Mouse (Mus musculus): Measurements from ENCODE around the gene Zg16. TPM values are rescaled to one million over a fixed set of nuclear protein-coding genes. Genes with fewer than 3 reads are reported as not detected.

The Zg16 gene
- polyA plus RNA-seq, 1 experiment from 2014 or later, result not detected

GRCm38 (mm10) chr7:127082995-127083394 lies 4.1 kb downstream of the Zg16 start:
- Histone ChIP-seq H3K9me3 (replicated peaks; ENCODE audit: control insufficient read depth, low read length, poor library complexity, severe bottlenecking) (no peaks in the 10 kb centered on the region), H3K4me1 (ENCODE audit: control insufficient read depth, insufficient read depth, low read length) (no peaks in the 10 kb centered on the region), H3K9ac (ENCODE audit: low read depth, low read length) (no peak overlapping the region), H3K4me2 (ENCODE audit: low read length) (no peak overlapping the region), H3K27ac (ENCODE audit: low read length) (no peak overlapping the region), H3K4me3 (ENCODE audit: low read depth, low read length) (no peak overlapping the region), H3K27me3 (ENCODE audit: control insufficient read depth, insufficient read depth, low read depth, low read length) (no peaks in the 10 kb centered on the region), H3K36me3 (ENCODE audit: control insufficient read depth, insufficient read depth, low read length) (no peaks in the 10 kb centered on the region)
- 68% methylated on average over 2 of the region's 2 CpGs for WGBS
- ATAC-seq, result no peak

- Histone ChIP-seq H3K27me3 (ENCODE audit: control insufficient read depth, insufficient read depth, low read depth, low read length) (no peaks in the 10 kb centered on the region), H3K36me3 (ENCODE audit: control insufficient read depth, insufficient read depth, low read length) (no peaks in the 10 kb centered on the region), H3K4me1 (ENCODE audit: control insufficient read depth, insufficient read depth, low read length) (no peaks in the 10 kb centered on the region), H3K9me3 (replicated peaks; ENCODE audit: control insufficient read depth, low read length, poor library complexity, severe bottlenecking) (no peaks in the 10 kb centered on the region), H3K4me3 (ENCODE audit: low read depth, low read length) (no peak overlapping the region), H3K4me2 (ENCODE audit: low read length) (no peak overlapping the region), H3K9ac (ENCODE audit: low read depth, low read length) (no peak overlapping the region), H3K27ac (ENCODE audit: low read length) (no peak overlapping the region)
- 84% methylated on average over 8 of the region's 8 CpGs for WGBS
- no peak for ATAC-seq
These were observed 4.9 kb downstream of the Zg16 start for GRCm38 (mm10) chr7:127082271-127082670.

- no peak overlapping the region for H3K9ac ChIP-seq (ENCODE audit: low read depth, low read length)
- WGBS, result 83% methylated on average over 3 of the region's 3 CpGs
- no peak overlapping the region for H3K4me3 ChIP-seq (ENCODE audit: low read depth, low read length)
- no peak overlapping the region for H3K27ac ChIP-seq (ENCODE audit: low read length)
- H3K4me1 ChIP-seq (ENCODE audit: control insufficient read depth, insufficient read depth, low read length), result no peaks in the 10 kb centered on the region
- H3K27me3 ChIP-seq (ENCODE audit: control insufficient read depth, insufficient read depth, low read depth, low read length), result no peaks in the 10 kb centered on the region
- H3K9me3 ChIP-seq (replicated peaks; ENCODE audit: control insufficient read depth, low read length, poor library complexity, severe bottlenecking), result 0 out of 2 replicates have a peak, but pooled peaks cover 2% of the 10 kb centered on the region
- H3K4me2 ChIP-seq (ENCODE audit: low read length), result no peak overlapping the region
- no peak for ATAC-seq
- H3K36me3 ChIP-seq (ENCODE audit: control insufficient read depth, insufficient read depth, low read length), result no peaks in the 10 kb centered on the region
These were observed 7.1 kb downstream of the Zg16 start for GRCm38 (mm10) chr7:127080045-127080444.

GRCm38 (mm10) chr7:127077692-127078091 lies 9.4 kb downstream of the Zg16 start:
- 86% methylated on average over 3 of the region's 3 CpGs for WGBS
- Histone ChIP-seq H3K4me3 (ENCODE audit: low read depth, low read length) (no peak overlapping the region), H3K9ac (ENCODE audit: low read depth, low read length) (no peak overlapping the region)

GRCm38 (mm10) chr7:127076188-127076587 lies 10.9 kb downstream of the Zg16 start:
- Histone ChIP-seq H3K27ac (ENCODE audit: low read length) (no peak overlapping the region), H3K4me3 (ENCODE audit: low read depth, low read length) (no peak overlapping the region), H3K36me3 (ENCODE audit: control insufficient read depth, insufficient read depth, low read length) (no peaks in the 10 kb centered on the region), H3K27me3 (ENCODE audit: control insufficient read depth, insufficient read depth, low read depth, low read length) (no peaks in the 10 kb centered on the region), H3K4me2 (ENCODE audit: low read length) (no peak overlapping the region), H3K4me1 (ENCODE audit: control insufficient read depth, insufficient read depth, low read length) (no peaks in the 10 kb centered on the region), H3K9ac (ENCODE audit: low read depth, low read length) (no peak overlapping the region), H3K9me3 (replicated peaks; ENCODE audit: control insufficient read depth, low read length, poor library complexity, severe bottlenecking) (0 out of 2 replicates have a peak, but pooled peaks cover 2% of the 10 kb centered on the region)
- WGBS, result 94% methylated on average over 5 of the region's 5 CpGs
- ATAC-seq, result no peak

More at GRCm38 (mm10) chr7:127077692-127078091, 9.4 kb downstream of the Zg16 start:
- no peak for ATAC-seq
- H3K36me3 ChIP-seq (ENCODE audit: control insufficient read depth, insufficient read depth, low read length), result no peaks in the 10 kb centered on the region
- H3K4me2 ChIP-seq (ENCODE audit: low read length), result no peak overlapping the region
- no peaks in the 10 kb centered on the region for H3K4me1 ChIP-seq (ENCODE audit: control insufficient read depth, insufficient read depth, low read length)
- H3K9me3 ChIP-seq (replicated peaks; ENCODE audit: control insufficient read depth, low read length, poor library complexity, severe bottlenecking), result 0 out of 2 replicates have a peak, but pooled peaks cover 2% of the 10 kb centered on the region
- H3K27ac ChIP-seq (ENCODE audit: low read length), result no peak overlapping the region
- no peaks in the 10 kb centered on the region for H3K27me3 ChIP-seq (ENCODE audit: control insufficient read depth, insufficient read depth, low read depth, low read length)

- 86% methylated on average over 4 of the region's 4 CpGs for WGBS
- H3K27me3 ChIP-seq (ENCODE audit: control insufficient read depth, insufficient read depth, low read depth, low read length), result no peaks in the 10 kb centered on the region
- H3K4me1 ChIP-seq (ENCODE audit: control insufficient read depth, insufficient read depth, low read length), result no peaks in the 10 kb centered on the region
- no peak overlapping the region for H3K4me3 ChIP-seq (ENCODE audit: low read depth, low read length)
- H3K4me2 ChIP-seq (ENCODE audit: low read length), result no peak overlapping the region
- H3K36me3 ChIP-seq (ENCODE audit: control insufficient read depth, insufficient read depth, low read length), result no peaks in the 10 kb centered on the region
- H3K9me3 ChIP-seq (replicated peaks; ENCODE audit: control insufficient read depth, low read length, poor library complexity, severe bottlenecking), result 0 out of 2 replicates have a peak, but pooled peaks cover 2% of the 10 kb centered on the region
- no peak overlapping the region for H3K27ac ChIP-seq (ENCODE audit: low read length)
- no peak overlapping the region for H3K9ac ChIP-seq (ENCODE audit: low read depth, low read length)
- no peak for ATAC-seq
These were observed 13.9 kb downstream of the Zg16 start for GRCm38 (mm10) chr7:127073221-127073620.

- WGBS, result 72% methylated on average over 4 of the region's 4 CpGs
- Histone ChIP-seq H3K4me3 (ENCODE audit: low read depth, low read length) (no peak overlapping the region), H3K27me3 (ENCODE audit: control insufficient read depth, insufficient read depth, low read depth, low read length) (no peaks in the 10 kb centered on the region), H3K4me2 (ENCODE audit: low read length) (no peak overlapping the region), H3K36me3 (ENCODE audit: control insufficient read depth, insufficient read depth, low read length) (no peaks in the 10 kb centered on the region), H3K27ac (ENCODE audit: low read length) (no peak overlapping the region), H3K9ac (ENCODE audit: low read depth, low read length) (no peak overlapping the region), H3K9me3 (replicated peaks; ENCODE audit: control insufficient read depth, low read length, poor library complexity, severe bottlenecking) (0 out of 2 replicates have a peak, but pooled peaks cover 2% of the 10 kb centered on the region), H3K4me1 (ENCODE audit: control insufficient read depth, insufficient read depth, low read length) (no peaks in the 10 kb centered on the region)
- ATAC-seq, result no peak
These were observed 16.2 kb downstream of the Zg16 start for GRCm38 (mm10) chr7:127070871-127071413.

- Histone ChIP-seq H3K36me3 (ENCODE audit: control insufficient read depth, insufficient read depth, low read length) (no peaks in the 10 kb centered on the region), H3K9ac (ENCODE audit: low read depth, low read length) (no peak overlapping the region), H3K4me2 (ENCODE audit: low read length) (no peak overlapping the region), H3K27me3 (ENCODE audit: control insufficient read depth, insufficient read depth, low read depth, low read length) (no peaks in the 10 kb centered on the region), H3K4me3 (ENCODE audit: low read depth, low read length) (no peak overlapping the region), H3K9me3 (replicated peaks; ENCODE audit: control insufficient read depth, low read length, poor library complexity, severe bottlenecking) (no peaks in the 10 kb centered on the region; the same call in 1 of the 2 replicates), H3K27ac (ENCODE audit: low read length) (no peak overlapping the region), H3K4me1 (ENCODE audit: control insufficient read depth, insufficient read depth, low read length) (no peaks in the 10 kb centered on the region)
- WGBS, result 84% methylated on average over 4 of the region's 4 CpGs
- ATAC-seq, result no peak
These were observed 20.8 kb downstream of the Zg16 start for GRCm38 (mm10) chr7:127066317-127066716.

GRCm38 (mm10) chr7:127065538-127065937 lies 21.6 kb downstream of the Zg16 start:
- Histone ChIP-seq H3K4me1 (ENCODE audit: control insufficient read depth, insufficient read depth, low read length) (no peaks in the 10 kb centered on the region), H3K9me3 (replicated peaks; ENCODE audit: control insufficient read depth, low read length, poor library complexity, severe bottlenecking) (no peaks in the 10 kb centered on the region; the same call in 1 of the 2 replicates), H3K9ac (ENCODE audit: low read depth, low read length) (no peak overlapping the region), H3K27ac (ENCODE audit: low read length) (no peak overlapping the region), H3K36me3 (ENCODE audit: control insufficient read depth, insufficient read depth, low read length) (no peaks in the 10 kb centered on the region), H3K4me3 (ENCODE audit: low read depth, low read length) (no peak overlapping the region), H3K4me2 (ENCODE audit: low read length) (no peak overlapping the region), H3K27me3 (ENCODE audit: control insufficient read depth, insufficient read depth, low read depth, low read length) (no peaks in the 10 kb centered on the region)
- WGBS, result 91% methylated on average over 6 of the region's 6 CpGs
- no peak for ATAC-seq

Measured in midbrain, embryonic 16.5 days (tissue).